Mouse (Mus musculus): ENCODE data around the gene Prkci.
A peak's percentile ranks its signal among the peaks of the same experiment; 100 is the strongest.

The Prkci gene

GRCm38 (mm10) chr3:30995283-30995898, at the start of gene Prkci:
Gene Prkci (plus strand): TSS chr3:30995747.
- peak; percentile 95 to 98 for DNase-seq (ENCODE audit: inconsistent age in 2 of 2, low spot score in 1 of 2)

GRCm38 (mm10) chr3:30951652-30952051, 43.9 kb upstream of the Prkci start:
- peak; percentile 80 to 92 for DNase-seq (ENCODE audit: inconsistent age in 2 of 2, low spot score in 1 of 2)

GRCm38 (mm10) chr3:30952273-30953070, 43.1 kb upstream of the Prkci start:
- DNase-seq (ENCODE audit: inconsistent age in 2 of 2, low spot score in 1 of 2), result peak; percentile 23 to 51

GRCm38 (mm10) chr3:30956327-30956726, 39.2 kb upstream of the Prkci start:
- no peak for DNase-seq (ENCODE audit: inconsistent age in 2 of 2, low spot score in 1 of 2)

GRCm38 (mm10) chr3:30958709-30959108, 36.8 kb upstream of the Prkci start:
- peak in 1 of 2 experiments; percentile 51 for DNase-seq (ENCODE audit: inconsistent age in 2 of 2, low spot score in 1 of 2)

GRCm38 (mm10) chr3:30959868-30960831, 35.4 kb upstream of the Prkci start:
- DNase-seq (ENCODE audit: inconsistent age in 2 of 2, low spot score in 1 of 2), result peak in 1 of 2 experiments; percentile 65

GRCm38 (mm10) chr3:30963100-30963499, 32.4 kb upstream of the Prkci start:
- no peak for DNase-seq (ENCODE audit: inconsistent age in 2 of 2, low spot score in 1 of 2)

- DNase-seq (ENCODE audit: inconsistent age in 2 of 2, low spot score in 1 of 2), result no peak
Measured at GRCm38 (mm10) chr3:30964216-30964615, 31.3 kb upstream of the Prkci start.

GRCm38 (mm10) chr3:30965644-30966043, 29.9 kb upstream of the Prkci start:
- no peak for DNase-seq (ENCODE audit: inconsistent age in 2 of 2, low spot score in 1 of 2)

- peak; percentile 69 to 89 for DNase-seq (ENCODE audit: inconsistent age in 2 of 2, low spot score in 1 of 2)
Measured at GRCm38 (mm10) chr3:30968531-30969092, 26.9 kb upstream of the Prkci start.

- DNase-seq (ENCODE audit: inconsistent age in 2 of 2, low spot score in 1 of 2), result peak; percentile 93 to 98
Measured at GRCm38 (mm10) chr3:30969104-30969581, 26.4 kb upstream of the Prkci start, which contains the start of gene Phc3. Gene Phc3 (minus strand): TSS chr3:30969415.

GRCm38 (mm10) chr3:30975102-30975754, 20.3 kb upstream of the Prkci start:
- peak; percentile 57 to 90 for DNase-seq (ENCODE audit: inconsistent age in 2 of 2, low spot score in 1 of 2)

GRCm38 (mm10) chr3:30976991-30977603, 18.4 kb upstream of the Prkci start:
- no peak for DNase-seq (ENCODE audit: inconsistent age in 2 of 2, low spot score in 1 of 2)

GRCm38 (mm10) chr3:30981616-30982380, 13.7 kb upstream of the Prkci start:
- DNase-seq (ENCODE audit: inconsistent age in 2 of 2, low spot score in 1 of 2), result peak; percentile 32 to 54

GRCm38 (mm10) chr3:30982924-30983536, 12.5 kb upstream of the Prkci start:
- DNase-seq (ENCODE audit: inconsistent age in 2 of 2, low spot score in 1 of 2), result no peak

- no peak for DNase-seq (ENCODE audit: inconsistent age in 2 of 2, low spot score in 1 of 2)
Measured at GRCm38 (mm10) chr3:30987396-30988318, 7.9 kb upstream of the Prkci start.

- DNase-seq (ENCODE audit: inconsistent age in 2 of 2, low spot score in 1 of 2), result no peak
Measured at GRCm38 (mm10) chr3:30992161-30992560, 3.4 kb upstream of the Prkci start.

Measured in adrenal gland, adult (tissue).